ENCODE assay signal across 24 mouse cellular contexts in the genomic region with DNA sequence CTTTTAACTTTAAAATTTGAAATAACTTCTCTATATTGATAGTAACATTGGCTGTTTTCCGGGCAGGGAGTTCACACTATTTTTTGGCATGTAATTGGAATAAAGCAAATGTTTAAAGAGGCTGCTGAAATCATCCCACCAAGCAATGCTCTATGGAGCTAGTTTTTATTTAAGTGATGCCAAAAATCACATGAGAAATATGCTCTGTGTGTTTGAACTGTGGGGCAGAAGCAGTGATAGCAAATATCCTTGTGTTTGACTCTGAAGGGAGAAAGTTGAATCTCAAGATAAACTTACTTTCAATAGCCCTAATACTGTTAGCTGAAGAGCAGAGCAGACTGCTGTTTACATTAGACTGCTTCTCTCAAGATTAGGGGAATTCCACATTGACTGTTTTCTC. TPM values are rescaled to one million over a fixed set of nuclear protein-coding genes. Genes with fewer than 3 reads are reported as not detected.
DNase-seq lines count a peak whose midpoint lies in the region; ATAC-seq lines count a peak whose summit lies in the region.
"Had no signal": no experiment of that assay in that cellular context is flagged by ENCODE, and none has a peak within 500 bp of the region (broad histone marks: within the 10 kb centered on the region; RNA-seq: fewer than 3 reads in every experiment).

No protein-coding gene starts in this region.

- H3K9ac ChIP-seq in lung, embryonic 16.5 days (ENCODE audit: low read length): no peak overlapping the region
- H3K9ac ChIP-seq: forebrain, postnatal 0 days; hindbrain, embryonic 12.5 days; hindbrain, embryonic 15.5 days had no signal

- no peak overlapping the region for H3K4me2 ChIP-seq in lung, embryonic 16.5 days (ENCODE audit: low read depth, low read length)
- H3K4me2 ChIP-seq: heart, embryonic 11.5 days; hindbrain, embryonic 12.5 days; hindbrain, embryonic 15.5 days had no signal

- no peak overlapping the region for H3K27ac ChIP-seq in lung, embryonic 16.5 days (ENCODE audit: low read length)
- H3K27ac ChIP-seq: hindbrain, embryonic 12.5 days; hindbrain, embryonic 15.5 days had no signal

- H3K36me3 ChIP-seq in lung, embryonic 16.5 days (ENCODE audit: control insufficient read depth, insufficient read depth, low read length): no peaks in the 10 kb centered on the region
- H3K36me3 ChIP-seq: hindbrain, embryonic 12.5 days; hindbrain, embryonic 15.5 days had no signal

- H3K27me3 ChIP-seq in lung, embryonic 16.5 days (ENCODE audit: control insufficient read depth, insufficient read depth, low read depth, low read length): no peaks in the 10 kb centered on the region
- H3K27me3 ChIP-seq: hindbrain, embryonic 12.5 days had no signal

- no peak overlapping the region for H3K4me3 ChIP-seq in lung, embryonic 16.5 days (ENCODE audit: low read length)
- H3K4me3 ChIP-seq: hindbrain, embryonic 12.5 days; hindbrain, embryonic 15.5 days had no signal

- WGBS in lung, embryonic 16.5 days: 13% methylated on average over 1 of the region's 1 CpGs

- H3K9me3 ChIP-seq in lung, embryonic 16.5 days (ENCODE audit: control insufficient read depth, low read length): no peaks in the 10 kb centered on the region
- H3K9me3 ChIP-seq: hindbrain, embryonic 12.5 days; hindbrain, embryonic 15.5 days had no signal

- no peak for DNase-seq in lung, postnatal 25 days (ENCODE audit: low spot score)
- DNase-seq in A20 (ENCODE audit: low read depth, low spot score) (peak; percentile 48), NIH3T3 (ENCODE audit: low read depth) (peak; percentile 36)
- no peak for DNase-seq in gastrocnemius, adult 18-20 months (ENCODE audit: low spot score)
- DNase-seq in urinary bladder, postnatal 10 days (ENCODE audit: low spot score): no peak
- DNase-seq: adrenal gland, adult 8-10 months; adrenal gland, postnatal 25 days; B cell, adult 2 months; cerebellum, adult 18-20 months; cerebellum, adult 9-10 months; cerebellum, postnatal 14 days; forebrain, postnatal 0 days; gastrocnemius, postnatal 14 days; heart, adult 11 months had no signal

- peak; percentile 38; the same call in 1 of the 2 replicates for ATAC-seq in lung, embryonic 16.5 days (ENCODE audit: low read depth)
- ATAC-seq: activated CD4-positive, CD25-positive, alpha-beta regulatory T cell, adult 4 months; forebrain, embryonic 14.5 days; forebrain, postnatal 0 days had no signal

- H3K4me1 ChIP-seq in lung, embryonic 16.5 days (replicated peaks; ENCODE audit: control insufficient read depth, insufficient read depth, low read length): no peaks in the 10 kb centered on the region
- H3K4me1 ChIP-seq: hindbrain, embryonic 15.5 days had no signal

RNA-seq across cellular contexts. Expression of gene Arl1, which starts 11.0 kb away (rescaled TPM):
- polyA plus RNA-seq in lung, embryonic 16.5 days (2015; fragmentation: Nextera tagmentation; extraction: Ambion mirVana): 194 and 197 TPM in 2 replicates
- total RNA-seq in gastrocnemius, adult 18-20 months (2021): 10 to 100 TPM; 88.1 to 93.1 TPM

RNA-seq across cellular contexts. Expression of gene Spic, which starts 34.8 kb away (rescaled TPM):
- 0.43 and 0.49 TPM in 2 replicates for polyA plus RNA-seq in lung, embryonic 16.5 days (2015; fragmentation: Nextera tagmentation; extraction: Ambion mirVana)
- under 1 TPM in 1 of 2 experiments, not detected in 1; 0.17 TPM for total RNA-seq in gastrocnemius, adult 18-20 months (2021)
- total RNA-seq: forebrain, postnatal 0 days; gastrocnemius, postnatal 14 days; MEL had no signal
- polyA plus RNA-seq: embryonic facial prominence, embryonic 11.5 days; forebrain, embryonic 11.5 days; forebrain, postnatal 0 days; frontal cortex, adult 2 months; heart, embryonic 11.5 days; hindbrain, embryonic 12.5 days; hindbrain, embryonic 15.5 days had no signal

Comparison
In these comparisons a context has a peak if more than half of its experiments do, and no peak if none do; other contexts are left out.
1. DNase-seq: peak in A20 (single experiment) and NIH3T3 (single experiment); none in lung, postnatal 25 days (single experiment), gastrocnemius, adult 18-20 months (single experiment) and urinary bladder, postnatal 10 days (single experiment).